Mouse (Mus musculus) brain, embryonic 14.5 days (tissue): ENCODE measurements around the gene Abcb10.

ENCODE experiments used
- CTCF ChIP-seq: fragments of 200-500 bp; IDR thresholded peaks from 2 replicates; pipeline ENCODE4 v1.5.1; 2012; ENCODE audit warnings: inconsistent platforms, mild to moderate bottlenecking, moderate library complexity, borderline replicate concordance; ENCODE audit not compliant: insufficient read depth, insufficient read length; ENCODE audit errors: extremely low read depth
- POLR2A ChIP-seq: fragments of 200-500 bp; IDR thresholded peaks from 2 replicates; pipeline ENCODE4 v1.6.1; 2012; ENCODE audit warnings: mild to moderate bottlenecking, inconsistent platforms, borderline replicate concordance; ENCODE audit not compliant: poor library complexity, insufficient read depth, insufficient read length, severe bottlenecking; ENCODE audit errors: extremely low read depth

DNA sequence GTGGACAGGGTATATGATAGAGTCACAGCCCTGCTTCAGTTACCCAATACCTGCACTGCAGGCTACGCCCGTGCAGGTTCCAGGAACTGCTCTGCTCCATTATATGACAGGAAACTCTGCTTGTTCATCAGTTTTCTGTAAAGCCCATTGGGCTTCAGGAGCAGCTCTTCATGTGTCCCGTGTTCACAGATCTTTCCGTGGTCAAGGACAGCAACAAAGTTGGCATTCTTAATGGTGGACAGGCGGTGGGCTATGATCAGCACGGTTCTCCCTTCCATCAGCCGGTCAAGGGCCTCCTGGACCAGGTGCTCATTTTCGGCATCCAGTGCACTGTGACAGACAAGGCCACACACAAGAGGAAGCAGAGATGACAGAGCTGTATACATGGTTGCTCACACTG is 28.7 kb downstream of the Abcb10 start:
- TF ChIP-seq CTCF, result no peak
- TF ChIP-seq POLR2A, result no peak
